10 mouse cellular contexts compared by ENCODE assay signal in the genomic region with DNA sequence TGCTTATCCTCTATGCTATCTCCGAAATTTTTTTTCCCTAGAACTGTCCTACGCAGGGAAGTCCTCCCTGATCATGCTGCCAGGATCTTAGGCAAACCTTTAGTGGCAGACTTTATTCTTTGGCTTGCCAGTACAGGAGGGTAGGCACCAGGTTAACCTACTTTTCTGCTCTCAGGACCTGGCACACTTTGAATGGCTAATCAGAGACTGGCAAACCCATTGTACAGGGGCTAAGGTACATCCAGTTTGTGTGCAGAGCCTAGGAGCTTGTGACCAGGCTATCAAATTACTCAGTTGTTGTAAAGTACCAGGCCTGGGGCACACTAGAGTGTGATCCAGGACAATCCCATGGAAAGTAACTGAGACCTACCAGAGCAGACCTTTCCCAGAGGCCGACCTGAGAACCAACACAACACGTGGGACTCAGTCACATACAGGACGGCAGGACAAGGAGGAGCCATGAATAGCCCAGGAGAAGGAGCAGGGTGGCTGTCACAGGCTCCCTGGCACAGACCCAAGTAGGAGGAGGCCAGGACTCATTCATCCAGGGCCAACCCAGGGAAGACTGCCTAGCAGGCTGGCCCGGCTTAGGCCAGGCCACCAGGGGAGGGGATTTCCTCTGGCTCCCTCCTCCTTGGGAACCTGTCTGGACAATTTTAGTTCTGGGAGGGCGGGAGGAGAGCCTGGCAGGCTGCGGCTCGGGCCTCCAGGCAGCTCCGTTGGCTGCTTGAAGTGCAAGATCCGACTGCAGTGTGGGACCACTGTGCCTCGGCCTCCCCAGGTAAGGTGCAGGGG. TPM values are rescaled to one million over a fixed set of nuclear protein-coding genes. Genes with fewer than 3 reads are reported as not detected.
A peak's percentile ranks its signal among the peaks of the same experiment; 100 is the strongest.
DNase-seq lines count a peak whose midpoint lies in the region; ATAC-seq and TF ChIP-seq lines count a peak whose summit lies in the region.
"Had no signal": no experiment of that assay in that cellular context is flagged by ENCODE, and none has a peak within 500 bp of the region (broad histone marks: within the 10 kb centered on the region; RNA-seq: fewer than 3 reads in every experiment).

TSS of gene Rhbdl2 (plus strand) at position 684 of the 795 bp plus-strand sequence.

- peak within 1 kb of the TSS; percentile 8; the same call in 1 of the 2 replicates for H3K27ac ChIP-seq in gastrocnemius, adult 2 months
- no peak within 1 kb of the TSS for H3K27ac ChIP-seq in hindbrain, embryonic 13.5 days

- peak; percentile 82 for ATAC-seq in hindbrain, embryonic 13.5 days (ENCODE audit: low FRiP score)

- peak within 1 kb of the TSS; percentile 47 for H3K4me3 ChIP-seq in gastrocnemius, adult 2 months
- H3K4me3 ChIP-seq in hindbrain, embryonic 13.5 days: no peak within 1 kb of the TSS

- peaks cover 11% of the 10 kb centered on the region for H3K4me1 ChIP-seq in hindbrain, embryonic 13.5 days (replicated peaks)

- no peaks in the 10 kb centered on the region for H3K27me3 ChIP-seq in hindbrain, embryonic 13.5 days

- DNase-seq in adrenal gland, adult 8-10 months: peak; percentile 70
- DNase-seq in cerebellum, postnatal 36 days: peak; percentile 55 to 61
- peak; percentile 77 for DNase-seq in gastrocnemius, adult 2 months
- DNase-seq in layer of hippocampus, postnatal 14 days (ENCODE audit: low spot score in 2 of 2): peak; percentile 52 to 68
- DNase-seq in mesoderm, embryonic 11.5 days (ENCODE audit: low read depth, low spot score): peak; percentile 12
- peak; percentile 73 for DNase-seq in testis, postnatal 10 days (ENCODE audit: low spot score)
- DNase-seq in B cell, adult 2 months: no peak

- intact Hi-C loops in gastrocnemius, adult 2 months (cut with DNase I): no loop called here

- no peaks in the 10 kb centered on the region for H3K36me3 ChIP-seq in hindbrain, embryonic 13.5 days

- peak within 1 kb of the TSS; percentile 19; the same call in 1 of the 2 replicates for H3K4me2 ChIP-seq in hindbrain, embryonic 13.5 days

- no peak for TF ChIP-seq CTCF in gastrocnemius, adult 2 months (IDR thresholded peaks at IDR 0.05)

- no peak within 1 kb of the TSS for H3K9ac ChIP-seq in hindbrain, embryonic 13.5 days

- no peaks in the 10 kb centered on the region for H3K9me3 ChIP-seq in hindbrain, embryonic 13.5 days

- WGBS in hindbrain, embryonic 13.5 days: 35% methylated on average over 12 of the region's 12 CpGs

RNA-seq across cellular contexts. Expression of gene Rhbdl2, which starts in this region (rescaled TPM):
- 1 to 10 TPM in 2 of 4 experiments, under 1 TPM in 2; 0.38 to 2.4 (median 1.2) TPM for total RNA-seq in adrenal gland, adult 8-10 months (2022)
- total RNA-seq in gastrocnemius, adult 2 months (2021): not detected
- 0.60 and 1.2 TPM in 2 replicates for polyA plus RNA-seq in hindbrain, embryonic 13.5 days (2015; fragmentation: Nextera tagmentation; extraction: Ambion mirVana)
- 1 to 10 TPM; 1.7 TPM for total RNA-seq in layer of hippocampus, postnatal 14 days (2021)
- total RNA-seq: common myeloid progenitor, adult 5-6 weeks; neutrophil, adult 5-6 weeks had no signal

Comparison
In these comparisons a context has a peak if more than half of its experiments do, and no peak if none do; other contexts are left out.
1. Peak in DNase-seq, H3K4me3 ChIP-seq and H3K27ac ChIP-seq in gastrocnemius, adult 2 months; RNA of the gene not detected or under 1 TPM.
2. DNase-seq: peak in adrenal gland, adult 8-10 months (single experiment), cerebellum, postnatal 36 days (2 of 2), layer of hippocampus, postnatal 14 days (2 of 2), mesoderm, embryonic 11.5 days (single experiment) and testis, postnatal 10 days (single experiment); none in B cell, adult 2 months (0 of 2).